Mouse (Mus musculus) liver, adult 2 months (tissue): Measurements from ENCODE around the gene Clasp1.

ENCODE experiments used
- CTCF ChIP-seq: fragments of 200-500 bp; IDR thresholded peaks from 2 replicates; pipeline ENCODE4 v1.5.1; 2011; ENCODE audit warnings: low read depth, low read length, control low read depth
- POLR2A ChIP-seq: fragments of 200-500 bp; IDR thresholded peaks from 2 replicates; pipeline ENCODE4 v1.6.1; 2011; ENCODE audit warnings: low read length, control low read depth; ENCODE audit not compliant: insufficient read depth; ENCODE audit errors: extremely low read depth

DNA sequence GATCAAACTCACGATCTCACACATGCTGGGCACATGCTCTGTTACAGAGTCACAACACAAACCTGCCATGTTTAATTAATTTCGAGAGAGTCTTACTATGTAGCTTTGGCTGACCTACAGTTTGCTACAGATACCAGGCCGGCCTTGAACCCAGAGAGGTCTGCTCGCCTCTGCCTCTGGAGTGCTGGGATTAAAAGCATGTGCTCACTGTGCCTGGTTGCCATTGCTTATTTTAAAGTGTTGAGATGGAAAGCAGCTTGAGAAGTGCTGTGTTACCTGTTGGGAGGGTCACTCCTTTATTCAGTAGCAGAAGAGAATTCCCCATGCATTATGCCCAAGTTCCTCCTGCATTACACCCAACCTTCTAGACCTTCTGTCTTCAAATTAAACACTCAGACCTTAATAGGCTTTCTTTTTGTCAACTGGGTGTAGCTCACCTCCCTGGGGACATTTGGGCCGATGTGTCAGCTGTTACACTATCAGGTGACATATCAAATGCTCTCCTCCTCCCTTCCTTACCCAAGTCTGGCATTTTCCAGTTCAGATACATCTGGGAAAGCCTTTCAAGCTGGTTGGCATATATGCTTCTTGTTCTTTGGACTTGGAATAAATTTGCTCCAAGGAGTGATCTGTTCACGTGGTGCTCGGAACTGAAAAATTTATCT lies 18.9 kb downstream of the Clasp1 start:
- TF ChIP-seq CTCF (no peak), POLR2A (no peak)
